Mouse (Mus musculus) gastrocnemius, adult 2 months (tissue): ENCODE measurements around the gene 2700081O15Rik. TPM values are rescaled to one million over a fixed set of nuclear protein-coding genes. Genes with fewer than 3 reads are reported as not detected.

ENCODE experiments used
- DNase-seq: peaks from one replicate; pipeline ENCODE4 v3.0.0; 2022
- H3K27ac ChIP-seq: fragments of 200-600 bp; 2 replicates; pipeline ENCODE4 v1.8.1; 2022; ENCODE audit warnings: mild to moderate bottlenecking
- H3K4me3 ChIP-seq: fragments of 200-600 bp; 2 replicates; pipeline ENCODE4 v1.8.1; 2022; ENCODE audit warnings: mild to moderate bottlenecking, moderate library complexity
- CTCF ChIP-seq: fragments of 200-600 bp; IDR thresholded peaks from 2 replicates; pipeline ENCODE4 v1.8.1; 2022; ENCODE audit warnings: antibody characterized with exemption, mild to moderate bottlenecking, moderate library complexity
- intact Hi-C: fragments of 180-260 bp; cut with DNase I; formaldehyde crosslinking; loops from one replicate; pipeline ENCODE4 v1.15.1; 2025
- microRNA-seq: library from miRNA; unstranded; fragments of <30 nt; microRNA quantifications from one replicate; pipeline ENCODE4 v1.2.0, GENCODE M21; 2021
- total RNA-seq, 2 experiments: library from RNA; stranded (reverse); gene quantifications; 2 replicates each; pipeline ENCODE4 v1.2.3; 2021

Gene 2700081O15Rik
- total RNA-seq, 2 experiments from 2014 or later, result 5.3 to 5.9 TPM

DNA sequence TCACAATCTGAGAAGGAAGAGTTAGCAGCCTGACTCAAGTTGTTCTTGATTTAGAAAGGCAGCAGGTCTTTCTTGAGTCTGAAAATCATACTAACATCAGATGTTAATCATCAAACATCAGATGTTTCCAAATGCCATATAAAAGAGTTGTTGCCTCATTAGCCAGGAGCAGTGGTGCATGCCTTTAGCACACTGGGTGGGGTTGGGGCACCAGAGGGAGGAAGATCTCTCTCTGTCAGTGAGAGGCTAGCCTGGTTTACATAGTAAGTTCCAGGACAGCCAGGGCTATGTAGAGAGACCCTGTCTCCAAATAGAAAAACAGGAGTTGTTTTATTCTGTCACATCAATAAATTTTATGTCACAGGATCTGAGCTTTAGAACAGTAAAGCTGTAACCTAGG, 41.5 kb downstream of the 2700081O15Rik start:
- no peak overlapping the region for H3K27ac ChIP-seq
- H3K4me3 ChIP-seq, result no peak overlapping the region
- TF ChIP-seq CTCF, result no peak
- intact Hi-C loops, result no loop called here
- no peak for DNase-seq

DNA sequence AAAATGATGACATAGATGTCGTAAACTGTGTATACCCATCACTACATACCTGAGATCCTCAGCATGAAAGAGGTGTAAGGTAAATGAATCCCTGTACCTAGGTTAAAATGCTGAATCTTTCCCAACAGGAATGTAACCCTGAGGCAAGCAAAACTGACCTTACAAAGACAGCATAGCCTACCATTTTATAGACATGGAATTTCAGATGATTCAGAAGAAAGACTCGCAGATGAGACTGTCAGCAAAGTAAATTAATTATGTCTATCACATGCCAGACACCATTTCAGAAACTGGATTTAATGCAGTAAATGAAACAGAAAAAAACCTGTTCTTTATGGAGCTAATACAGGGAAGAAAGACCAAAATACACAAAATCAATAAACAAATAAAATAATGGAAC, 41.9 kb downstream of the 2700081O15Rik start:
- intact Hi-C loops, result no loop called here
- no peak for DNase-seq
- H3K27ac ChIP-seq, result no peak overlapping the region
- no peak for TF ChIP-seq CTCF
- no peak overlapping the region for H3K4me3 ChIP-seq

DNA sequence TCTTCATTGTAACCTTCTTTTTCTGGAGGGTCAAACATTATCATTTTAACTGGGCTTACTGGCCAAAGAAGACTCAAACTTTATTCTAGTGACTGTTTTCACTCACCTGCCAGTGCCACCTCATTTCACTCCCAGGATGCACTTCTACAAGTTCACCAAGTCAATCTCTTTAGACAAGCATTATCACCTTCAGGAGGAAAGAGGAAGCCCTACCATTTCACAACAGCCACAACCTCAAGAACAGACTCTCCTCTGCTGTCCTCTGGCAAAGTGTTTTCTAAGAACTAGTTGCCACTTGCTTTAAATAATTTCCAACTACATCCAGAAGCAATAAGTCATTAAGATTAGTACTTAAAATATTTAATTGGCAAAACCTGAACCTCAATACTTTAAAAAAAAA, 50.5 kb downstream of the 2700081O15Rik start:
- H3K4me3 ChIP-seq, result no peak overlapping the region
- intact Hi-C loops, result no loop called here
- no peak overlapping the region for H3K27ac ChIP-seq
- no peak for TF ChIP-seq CTCF
- no peak for DNase-seq

DNA sequence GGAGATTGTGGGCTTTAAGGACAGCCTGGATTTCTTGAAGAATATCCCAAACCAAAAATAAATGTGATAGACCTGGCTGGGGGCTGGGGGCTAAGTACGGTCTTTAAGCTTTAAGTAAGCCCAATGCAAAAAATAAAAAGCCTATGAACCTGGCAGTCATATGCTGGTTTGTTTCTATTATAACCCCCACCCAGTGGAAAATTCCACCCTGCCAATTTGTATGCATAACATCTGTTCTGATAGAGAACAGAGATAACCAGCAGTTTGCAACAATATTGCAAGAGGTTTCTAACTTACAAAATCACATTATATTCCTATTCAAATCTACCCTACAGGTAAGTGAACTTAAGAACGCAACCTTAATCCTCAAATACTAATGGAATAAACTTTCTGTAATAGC, 53.2 kb downstream of the 2700081O15Rik start:
- DNase-seq, result no peak
- H3K27ac ChIP-seq, result peak overlapping the region; percentile 46; the same call in 1 of the 2 replicates
- no peak overlapping the region for H3K4me3 ChIP-seq
- no peak for TF ChIP-seq CTCF
- intact Hi-C loops, result no loop called here

Small RNA genes lying within 50 kb of the gene (microRNA-seq; reads per million reads assigned to microRNA genes)
- gene Mir6991, result not detected

Other genes with a start within 250 kb of the 2700081O15Rik start
- gene Otub1, start 211.3 kb upstream of the 2700081O15Rik start, total RNA-seq, result 10 to 100 TPM; 45.0 to 50.3 TPM
- gene Cox8a, start 200.0 kb upstream of the 2700081O15Rik start, total RNA-seq, result 100 to 1,000 TPM in 1 of 2 experiments, 10 to 100 TPM in 1; 72.4 to 113 TPM
- gene Naa40, start 176.4 kb upstream of the 2700081O15Rik start, total RNA-seq, result 10 to 100 TPM in 1 of 2 experiments, 1 to 10 TPM in 1; 10.0 to 12.7 TPM
- gene Rcor2, start 150.3 kb upstream of the 2700081O15Rik start, total RNA-seq, result 1 to 10 TPM; 1.6 to 2.0 TPM
- 10 to 100 TPM; 36.9 to 37.1 TPM for gene Mark2, start 75.8 kb upstream of the 2700081O15Rik start, total RNA-seq
- 1 to 10 TPM; 8.0 to 10.0 TPM for gene Spindoc, start 34.6 kb upstream of the 2700081O15Rik start, total RNA-seq
- gene Rtn3, start 65.7 kb downstream of the 2700081O15Rik start, total RNA-seq, result 10 to 100 TPM; 30.6 to 37.7 TPM
- gene Atl3, start 76.4 kb downstream of the 2700081O15Rik start, total RNA-seq, result 1 to 10 TPM; 7.8 to 8.5 TPM
- gene Pla2g16, start 139.8 kb downstream of the 2700081O15Rik start, total RNA-seq, result 100 to 1,000 TPM in 1 of 2 experiments, 10 to 100 TPM in 1; 94.3 to 127 TPM
- under 1 TPM; 0.13 to 0.20 TPM for gene Lgals12, start 189.6 kb downstream of the 2700081O15Rik start, total RNA-seq
- gene Hrasls5, start 194.9 kb downstream of the 2700081O15Rik start, total RNA-seq, result not detected